Mouse (Mus musculus) c-Kit-positive CD71-positive TER-119-negative erythroid progenitor cells, embryonic 14.5 days (primary cell): Measurements from ENCODE around the gene Ggnbp2.
"Not testable (repeated sequence)": the region's sequence is repeated elsewhere in the genome, so short reads cannot be mapped to it uniquely, and the experiment has no call there.

ENCODE experiments used
- DNase-seq: peaks from one replicate; pipeline ENCODE4 v3.0.0-alpha.2; 2013; ENCODE audit warnings: low read depth

The Ggnbp2 gene

GRCm38 (mm10) chr11:84879007-84879771 lies 8.6 kb upstream of the Ggnbp2 start:
- no peak for DNase-seq

DNA sequence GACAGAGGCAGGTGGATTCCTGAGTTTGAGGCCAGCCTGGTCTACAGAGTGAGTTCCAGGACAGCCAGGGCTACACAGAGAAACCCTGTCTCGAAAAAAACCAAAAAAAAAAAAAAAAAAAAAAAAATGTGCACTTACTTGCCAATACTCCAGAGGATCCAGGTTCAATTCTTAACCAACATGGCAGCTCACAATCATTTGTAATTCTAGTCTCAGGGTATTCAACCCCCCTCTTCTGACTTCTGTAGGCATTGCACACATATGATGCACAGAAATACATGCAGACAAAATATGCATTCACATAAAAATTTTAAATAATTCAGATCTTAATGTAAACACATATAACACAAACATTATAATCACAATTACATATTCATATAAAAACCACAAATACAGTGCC lies 5.4 kb upstream of the Ggnbp2 start:
- not testable (repeated sequence) for DNase-seq

- DNase-seq, result peak; percentile 57
Measured at GRCm38 (mm10) chr11:84873042-84873833, 2.6 kb upstream of the Ggnbp2 start.

DNA sequence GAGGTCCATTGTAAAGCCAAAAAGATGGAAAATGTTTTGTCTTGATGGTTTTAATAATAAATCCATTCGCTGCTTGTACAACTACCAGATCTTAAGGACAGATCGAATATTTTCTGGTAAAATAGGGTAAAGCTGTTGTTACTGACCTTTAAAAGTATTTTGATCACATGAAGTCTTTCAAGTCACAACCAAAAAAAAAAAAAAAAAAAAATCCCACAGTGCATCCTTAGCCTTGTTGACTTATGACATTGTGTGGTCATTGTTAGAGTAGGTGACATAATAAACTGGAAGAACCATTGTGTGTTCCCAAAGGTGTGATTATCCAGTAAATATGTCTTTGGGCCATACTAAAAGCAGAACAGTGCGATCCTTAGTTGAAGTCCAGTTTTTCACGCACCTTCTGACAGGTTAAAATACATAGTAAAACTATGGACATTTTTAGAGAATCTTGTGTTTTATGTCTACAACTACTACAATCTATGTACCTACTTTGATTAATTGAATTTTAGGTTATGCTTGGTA lies 992 bp upstream of the Ggnbp2 start:
- no peak for DNase-seq

GRCm38 (mm10) chr11:84871046-84871445 lies 429 bp upstream of the Ggnbp2 start:
- peak; percentile 44 for DNase-seq

DNA sequence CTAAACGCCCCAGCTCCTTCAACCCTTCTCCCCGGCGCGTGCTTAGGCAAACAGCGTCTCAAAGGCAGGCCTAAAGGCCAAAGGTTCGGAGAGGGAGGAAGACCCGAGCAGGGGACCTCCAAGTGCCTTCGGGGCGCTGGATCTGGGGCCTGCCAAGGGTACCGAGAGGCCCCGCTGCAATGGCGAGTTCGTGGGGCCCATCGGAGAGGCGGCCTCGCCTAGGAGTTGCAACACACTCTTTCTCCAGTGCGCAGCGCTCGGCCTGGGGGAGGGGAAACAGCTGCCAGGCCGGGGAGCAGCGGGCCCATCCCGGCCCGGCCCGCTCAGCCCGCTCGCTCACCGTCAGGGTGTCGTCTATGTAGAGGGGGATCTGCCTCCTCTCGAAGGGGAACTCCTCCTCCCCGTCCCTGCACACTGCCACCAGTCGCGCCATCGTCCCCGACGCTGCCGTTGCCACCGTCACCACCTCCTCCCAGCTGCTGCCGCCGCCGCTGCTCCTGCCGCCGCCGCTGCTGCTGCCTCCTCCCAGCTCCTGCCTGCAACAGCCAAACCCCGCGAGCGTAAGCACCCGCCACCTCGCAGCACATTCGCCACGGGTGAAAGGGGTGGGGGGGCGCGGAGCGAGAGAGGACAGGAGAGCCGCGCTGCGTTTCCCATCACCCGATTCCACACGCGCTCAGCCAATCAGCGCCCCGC lies 932 bp downstream of the Ggnbp2 start:
- peak; percentile 79 for DNase-seq

- no peak for DNase-seq
Measured at GRCm38 (mm10) chr11:84868786-84869259, 1.8 kb downstream of the Ggnbp2 start.

DNA sequence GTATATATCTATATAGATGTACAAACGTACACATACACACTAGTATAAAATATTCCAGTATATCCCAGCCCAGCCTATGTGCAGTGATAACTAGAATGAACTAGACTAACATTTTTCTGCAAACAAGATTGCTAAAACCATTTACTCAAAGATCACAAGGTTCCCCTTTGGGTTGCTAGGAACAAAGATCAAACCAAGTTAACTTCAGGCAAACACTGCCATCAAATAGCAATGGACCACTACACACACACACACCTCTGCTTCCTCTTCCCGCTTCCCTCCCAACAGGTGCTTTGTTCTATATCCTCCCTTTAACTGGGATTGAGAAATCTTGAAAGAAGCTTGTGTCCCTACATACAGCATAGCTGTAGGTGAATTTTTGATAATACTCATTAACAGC lies 3.0 kb downstream of the Ggnbp2 start:
- no peak for DNase-seq

DNA sequence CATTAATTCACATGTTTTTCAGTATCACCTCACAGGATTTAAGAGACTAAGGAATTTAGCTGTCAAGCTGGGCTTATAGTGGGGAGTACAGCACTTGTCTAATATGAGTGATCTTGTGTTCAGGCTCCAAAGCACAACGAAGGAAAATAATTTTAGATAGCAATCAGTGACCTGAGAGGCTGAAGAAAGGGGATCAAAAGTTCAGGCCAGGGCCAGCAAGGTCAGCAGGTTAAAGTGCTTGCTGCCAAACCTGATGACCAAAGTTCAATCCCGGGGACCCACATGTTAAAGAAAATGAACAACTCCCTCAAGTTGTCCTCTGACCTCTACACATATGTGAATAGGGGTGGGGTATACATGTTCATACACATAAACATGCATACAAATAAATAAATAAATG lies 5.3 kb downstream of the Ggnbp2 start:
- no peak for DNase-seq

- no peak for DNase-seq
Measured at GRCm38 (mm10) chr11:84855285-84855684, 15.3 kb downstream of the Ggnbp2 start.

GRCm38 (mm10) chr11:84847475-84848090 lies 23.0 kb downstream of the Ggnbp2 start:
- DNase-seq, result no peak

- no peak for DNase-seq
Measured at GRCm38 (mm10) chr11:84846741-84847474, 23.7 kb downstream of the Ggnbp2 start.

GRCm38 (mm10) chr11:84839330-84839729 lies 31.3 kb downstream of the Ggnbp2 start:
- DNase-seq, result no peak

- not testable (repeated sequence) for DNase-seq
Measured at GRCm38 (mm10) chr11:84829495-84829894, 41.1 kb downstream of the Ggnbp2 start.

GRCm38 (mm10) chr11:84828516-84829399 lies 41.9 kb downstream of the Ggnbp2 start, which contains the start of gene Dhrs11:
TSS of gene Dhrs11 (minus strand) at chr11:84828994.
- peak; percentile 76 for DNase-seq

GRCm38 (mm10) chr11:84827901-84828503 lies 42.6 kb downstream of the Ggnbp2 start:
- no peak for DNase-seq

DNA sequence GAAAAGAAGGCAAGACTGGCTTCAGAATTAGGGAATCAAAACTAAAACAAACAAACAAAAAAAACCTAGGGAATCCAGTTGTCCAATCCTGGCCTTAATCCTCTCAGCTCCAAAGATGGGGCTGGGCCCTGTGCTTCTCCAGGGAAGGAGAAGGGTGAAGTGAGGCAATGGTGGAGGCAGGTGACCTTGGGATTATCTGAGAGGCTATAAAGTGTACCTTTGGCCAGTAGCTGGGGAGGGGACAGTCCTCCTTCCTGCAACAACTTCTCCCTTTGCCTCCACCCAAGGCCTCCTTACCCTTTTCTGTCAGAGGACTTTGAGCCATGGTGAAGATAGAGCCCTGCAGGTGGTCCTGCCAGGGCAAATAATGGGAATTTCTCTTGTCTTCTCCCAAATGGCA lies 43.1 kb downstream of the Ggnbp2 start:
- no peak for DNase-seq

GRCm38 (mm10) chr11:84826185-84826584 lies 44.4 kb downstream of the Ggnbp2 start:
- no peak for DNase-seq

GRCm38 (mm10) chr11:84825261-84825807 lies 45.3 kb downstream of the Ggnbp2 start:
- no peak for DNase-seq
